Mouse (Mus musculus): ENCODE measurements around the gene Wdr4.

GRCm38 (mm10) chr17:31557947-31558542 lies 38.3 kb upstream of the Wdr4 start:
- no peak for TF ChIP-seq CTCF (IDR thresholded peaks at IDR 0.05; ENCODE audit: low read depth, low read length)
- TF ChIP-seq POLR2A (IDR thresholded peaks at IDR 0.05; ENCODE audit: extremely low read depth, insufficient read depth, low read length), result no peak
